Mouse (Mus musculus): ENCODE results near the gene Fbxo9. TPM values are rescaled to one million over a fixed set of nuclear protein-coding genes. Genes with fewer than 3 reads are reported as not detected.

Fbxo9 gene
- total and polyA plus RNA-seq, 2 experiments from 2014 or later, result 60.4 to 67.5 TPM

DNA sequence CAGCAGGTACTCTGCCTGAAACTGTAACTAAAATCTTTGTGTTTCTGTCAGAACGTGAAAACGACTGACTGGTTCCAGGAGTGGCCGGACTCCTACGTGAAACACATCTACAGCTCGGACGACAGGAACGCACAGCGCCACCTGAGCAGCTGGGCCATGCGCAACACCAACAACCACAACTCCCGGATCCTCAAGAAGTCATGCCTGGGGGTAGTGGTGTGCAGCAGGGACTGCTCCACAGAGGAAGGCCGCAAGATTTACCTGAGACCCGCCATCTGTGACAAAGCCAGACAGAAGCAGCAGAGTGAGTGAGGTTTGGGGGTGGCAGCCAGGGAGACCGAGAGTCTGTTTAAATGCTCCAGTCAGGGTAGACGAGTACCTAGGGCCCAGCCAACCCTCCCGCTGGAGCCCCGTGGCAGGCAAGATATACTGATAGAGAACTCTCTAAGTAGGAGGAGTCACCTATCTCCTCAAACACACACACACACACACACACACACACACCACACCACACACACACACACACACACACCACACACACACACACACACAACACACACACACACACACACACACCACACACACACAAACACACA lies 49.2 kb downstream of the Fbxo9 start:
- WGBS, result 80% methylated on average over 16 of the region's 16 CpGs
- no peak overlapping the region for H3K4me2 ChIP-seq (ENCODE audit: low read depth, low read length)

GRCm38 (mm10) chr9:78054298-78054697 lies 54.6 kb downstream of the Fbxo9 start:
- Histone ChIP-seq H3K27ac (ENCODE audit: low read depth) (no peak overlapping the region), H3K9ac (replicated peaks; ENCODE audit: low read depth, low read length) (no peak overlapping the region), H3K9me3 (replicated peaks; ENCODE audit: control insufficient read depth, low read length) (no peaks in the 10 kb centered on the region), H3K4me2 (ENCODE audit: low read depth, low read length) (no peak overlapping the region), H3K4me3 (ENCODE audit: low read depth, low read length) (no peak overlapping the region), H3K4me1 (ENCODE audit: control insufficient read depth, insufficient read depth) (no peaks in the 10 kb centered on the region), H3K36me3 (replicated peaks; ENCODE audit: control insufficient read depth, insufficient read depth, low read length) (no peaks in the 10 kb centered on the region), H3K27me3 (ENCODE audit: control insufficient read depth, insufficient read depth, low read length) (no peaks in the 10 kb centered on the region)
- no peak for DNase-seq (ENCODE audit: low spot score)
- WGBS, result 94% methylated on average over 3 of the region's 3 CpGs
- TF ChIP-seq CTCF (IDR thresholded peaks at IDR 0.05; ENCODE audit: low read depth) (no peak), EP300 (IDR thresholded peaks at IDR 0.05; ENCODE audit: low read depth) (no peak)
- no peak for ATAC-seq (ENCODE audit: insufficient read depth, low read depth)

More for the DNA sequence above, 49.2 kb downstream of the Fbxo9 start:
- ATAC-seq (ENCODE audit: insufficient read depth, low read depth) (no peak), DNase-seq (ENCODE audit: low spot score) (no peak)
- Histone ChIP-seq H3K36me3 (replicated peaks; ENCODE audit: control insufficient read depth, insufficient read depth, low read length) (no peaks in the 10 kb centered on the region), H3K9ac (replicated peaks; ENCODE audit: low read depth, low read length) (no peak overlapping the region), H3K27me3 (ENCODE audit: control insufficient read depth, insufficient read depth, low read length) (no peaks in the 10 kb centered on the region), H3K9me3 (replicated peaks; ENCODE audit: control insufficient read depth, low read length) (no peaks in the 10 kb centered on the region), H3K4me1 (ENCODE audit: control insufficient read depth, insufficient read depth) (no peaks in the 10 kb centered on the region), H3K4me3 (ENCODE audit: low read depth, low read length) (no peak overlapping the region), H3K27ac (ENCODE audit: low read depth) (no peak overlapping the region)
- TF ChIP-seq EP300 (IDR thresholded peaks at IDR 0.05; ENCODE audit: low read depth) (no peak), CTCF (IDR thresholded peaks at IDR 0.05; ENCODE audit: low read depth) (no peak)

GRCm38 (mm10) chr9:78053821-78054220 lies 55.0 kb downstream of the Fbxo9 start:
- Histone ChIP-seq H3K4me1 (ENCODE audit: control insufficient read depth, insufficient read depth) (no peaks in the 10 kb centered on the region), H3K36me3 (replicated peaks; ENCODE audit: control insufficient read depth, insufficient read depth, low read length) (no peaks in the 10 kb centered on the region), H3K9ac (replicated peaks; ENCODE audit: low read depth, low read length) (no peak overlapping the region), H3K4me3 (ENCODE audit: low read depth, low read length) (no peak overlapping the region), H3K27me3 (ENCODE audit: control insufficient read depth, insufficient read depth, low read length) (no peaks in the 10 kb centered on the region), H3K9me3 (replicated peaks; ENCODE audit: control insufficient read depth, low read length) (no peaks in the 10 kb centered on the region), H3K27ac (ENCODE audit: low read depth) (no peak overlapping the region), H3K4me2 (ENCODE audit: low read depth, low read length) (no peak overlapping the region)
- TF ChIP-seq EP300 (IDR thresholded peaks at IDR 0.05; ENCODE audit: low read depth) (no peak), CTCF (IDR thresholded peaks at IDR 0.05; ENCODE audit: low read depth) (no peak)
- ATAC-seq (ENCODE audit: insufficient read depth, low read depth) (no peak), DNase-seq (ENCODE audit: low spot score) (no peak)
- 74% methylated on average over 8 of the region's 8 CpGs for WGBS

DNA sequence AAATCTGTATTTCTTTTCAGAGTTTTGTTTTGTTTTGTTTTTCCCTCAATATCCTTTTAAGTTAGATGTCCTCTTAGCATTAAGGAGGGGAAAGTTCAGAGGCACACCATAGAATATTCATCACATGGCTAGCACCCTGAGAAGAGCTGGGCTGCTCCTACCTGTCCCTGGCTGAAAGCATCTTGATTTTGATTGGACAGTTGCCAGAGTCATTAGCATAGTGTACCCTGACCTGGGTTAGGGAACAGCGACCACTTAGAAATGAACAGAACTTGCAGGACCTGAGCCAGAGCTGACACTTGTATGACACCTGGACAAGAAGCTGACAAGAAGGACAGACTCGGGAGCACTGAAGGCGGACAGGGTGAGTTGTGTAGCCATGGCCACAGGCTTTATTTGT lies 57.2 kb downstream of the Fbxo9 start, which contains the start of gene Gcm1:
Gcm1 (plus strand) TSS at position 248 of the 400 bp plus-strand sequence.
- Histone ChIP-seq H3K27me3 (ENCODE audit: control insufficient read depth, insufficient read depth, low read length) (no peaks in the 10 kb centered on the region), H3K4me1 (ENCODE audit: control insufficient read depth, insufficient read depth) (no peaks in the 10 kb centered on the region), H3K36me3 (replicated peaks; ENCODE audit: control insufficient read depth, insufficient read depth, low read length) (no peaks in the 10 kb centered on the region), H3K27ac (ENCODE audit: low read depth) (no peak within 1 kb of the TSS), H3K9ac (replicated peaks; ENCODE audit: low read depth, low read length) (no peak within 1 kb of the TSS), H3K9me3 (replicated peaks; ENCODE audit: control insufficient read depth, low read length) (no peaks in the 10 kb centered on the region), H3K4me2 (ENCODE audit: low read depth, low read length) (no peak within 1 kb of the TSS), H3K4me3 (ENCODE audit: low read depth, low read length) (no peak within 1 kb of the TSS)
- TF ChIP-seq EP300 (IDR thresholded peaks at IDR 0.05; ENCODE audit: low read depth), result no peak
- TF ChIP-seq CTCF (IDR thresholded peaks at IDR 0.05; ENCODE audit: low read depth), result no peak
- ATAC-seq (ENCODE audit: insufficient read depth, low read depth) (no peak), DNase-seq (ENCODE audit: low spot score) (no peak)
- WGBS, result 54% methylated on average over 3 of the region's 3 CpGs

GRCm38 (mm10) chr9:78050452-78050970 lies 58.4 kb downstream of the Fbxo9 start:
- H3K4me2 ChIP-seq (ENCODE audit: low read depth, low read length), result no peak overlapping the region
- 36% methylated on average over 5 of the region's 5 CpGs for WGBS

More at GRCm38 (mm10) chr9:78050452-78050970, 58.4 kb downstream of the Fbxo9 start:
- H3K27me3 ChIP-seq (ENCODE audit: control insufficient read depth, insufficient read depth, low read length), result no peaks in the 10 kb centered on the region
- no peak overlapping the region for H3K4me3 ChIP-seq (ENCODE audit: low read depth, low read length)
- no peaks in the 10 kb centered on the region for H3K9me3 ChIP-seq (replicated peaks; ENCODE audit: control insufficient read depth, low read length)
- no peak for DNase-seq (ENCODE audit: low spot score)
- no peak overlapping the region for H3K27ac ChIP-seq (ENCODE audit: low read depth)
- ATAC-seq (ENCODE audit: insufficient read depth, low read depth), result no peak
- no peak for TF ChIP-seq CTCF (IDR thresholded peaks at IDR 0.05; ENCODE audit: low read depth)
- TF ChIP-seq EP300 (IDR thresholded peaks at IDR 0.05; ENCODE audit: low read depth), result no peak
- no peaks in the 10 kb centered on the region for H3K36me3 ChIP-seq (replicated peaks; ENCODE audit: control insufficient read depth, insufficient read depth, low read length)
- peaks cover under 1% of the 10 kb centered on the region; the same call in 1 of the 2 replicates for H3K4me1 ChIP-seq (ENCODE audit: control insufficient read depth, insufficient read depth)
- H3K9ac ChIP-seq (replicated peaks; ENCODE audit: low read depth, low read length), result no peak overlapping the region

Measured in heart, postnatal 0 days (tissue).